Comparison of ENCODE assay signal across 31 mouse cellular contexts in genomic region chr4:21267302-21267701, GRCm38 (mm10).
A peak's percentile ranks its signal among the peaks of the same experiment; 100 is the strongest.
DNase-seq lines count a peak whose midpoint lies in the region; ATAC-seq and TF ChIP-seq lines count a peak whose summit lies in the region.
"Had no signal": no experiment of that assay in that cellular context is flagged by ENCODE, and none has a peak within 500 bp of the region (broad histone marks: within the 10 kb centered on the region; RNA-seq: fewer than 3 reads in every experiment).

No protein-coding gene starts in this region.

- ATAC-seq in hindbrain, postnatal 0 days: no peak
- no peak for ATAC-seq in hindbrain, embryonic 12.5 days (ENCODE audit: low FRiP score)
- no peak for ATAC-seq in midbrain, postnatal 0 days (ENCODE audit: low FRiP score)
- no peak for ATAC-seq in midbrain, embryonic 14.5 days (ENCODE audit: low FRiP score, low TSS enrichment)
- ATAC-seq in forebrain, embryonic 16.5 days: peak; percentile 61; the same call in 1 of the 2 replicates
- ATAC-seq: hindbrain, embryonic 16.5 days; intestine, embryonic 15.5 days; liver, embryonic 12.5 days; lung, postnatal 0 days; midbrain, embryonic 16.5 days had no signal

- H3K9ac ChIP-seq in hindbrain, postnatal 0 days (replicated peaks; ENCODE audit: low read length): no peak overlapping the region
- H3K9ac ChIP-seq in hindbrain, embryonic 12.5 days: no peak overlapping the region
- H3K9ac ChIP-seq in midbrain, postnatal 0 days (replicated peaks; ENCODE audit: low read length, poor library complexity, severe bottlenecking): no peak overlapping the region
- H3K9ac ChIP-seq in midbrain, embryonic 14.5 days (replicated peaks; ENCODE audit: low read length): no peak overlapping the region
- H3K9ac ChIP-seq in forebrain, embryonic 16.5 days (replicated peaks; ENCODE audit: low read depth, low read length): no peak overlapping the region
- H3K9ac ChIP-seq: embryonic facial prominence, embryonic 12.5 days; intestine, embryonic 15.5 days; liver, embryonic 12.5 days; neural tube, embryonic 12.5 days had no signal

- no peaks in the 10 kb centered on the region for H3K27me3 ChIP-seq in hindbrain, postnatal 0 days (ENCODE audit: insufficient read depth, low read length)
- no peaks in the 10 kb centered on the region for H3K27me3 ChIP-seq in hindbrain, embryonic 12.5 days
- no peaks in the 10 kb centered on the region for H3K27me3 ChIP-seq in midbrain, postnatal 0 days (ENCODE audit: insufficient read depth, low read length)
- H3K27me3 ChIP-seq in midbrain, embryonic 14.5 days (ENCODE audit: control insufficient read depth, insufficient read depth, low read length): no peaks in the 10 kb centered on the region
- no peaks in the 10 kb centered on the region for H3K27me3 ChIP-seq in forebrain, embryonic 16.5 days (replicated peaks; ENCODE audit: control insufficient read depth, insufficient read depth, low read length)
- H3K27me3 ChIP-seq: embryonic facial prominence, embryonic 12.5 days; intestine, embryonic 15.5 days; liver, embryonic 12.5 days; megakaryocyte, embryonic 14.5 days; neural tube, embryonic 12.5 days had no signal

- H3K9me3 ChIP-seq in hindbrain, postnatal 0 days (ENCODE audit: low read length): no peaks in the 10 kb centered on the region
- no peaks in the 10 kb centered on the region for H3K9me3 ChIP-seq in hindbrain, embryonic 12.5 days (replicated peaks)
- no peaks in the 10 kb centered on the region for H3K9me3 ChIP-seq in midbrain, postnatal 0 days (ENCODE audit: low read length)
- H3K9me3 ChIP-seq in midbrain, embryonic 14.5 days (ENCODE audit: control insufficient read depth, low read length): no peaks in the 10 kb centered on the region
- no peaks in the 10 kb centered on the region for H3K9me3 ChIP-seq in forebrain, embryonic 16.5 days (ENCODE audit: control insufficient read depth, low read length)
- H3K9me3 ChIP-seq: embryonic facial prominence, embryonic 12.5 days; hindbrain, embryonic 10.5 days; intestine, embryonic 15.5 days; liver, embryonic 12.5 days; megakaryocyte, embryonic 14.5 days; neural tube, embryonic 12.5 days had no signal

- no peak for TF ChIP-seq CTCF in hindbrain, postnatal 0 days (IDR thresholded peaks at IDR 0.05; ENCODE audit: low read depth)
- TF ChIP-seq CTCF in midbrain, postnatal 0 days (IDR thresholded peaks at IDR 0.05): no peak

- no peaks in the 10 kb centered on the region for H3K4me1 ChIP-seq in hindbrain, postnatal 0 days (ENCODE audit: insufficient read depth, low read length)
- no peaks in the 10 kb centered on the region for H3K4me1 ChIP-seq in hindbrain, embryonic 12.5 days
- H3K4me1 ChIP-seq in midbrain, postnatal 0 days (ENCODE audit: insufficient read depth, low read length): no peaks in the 10 kb centered on the region
- H3K4me1 ChIP-seq in midbrain, embryonic 14.5 days (ENCODE audit: control insufficient read depth, insufficient read depth, low read length): no peaks in the 10 kb centered on the region
- H3K4me1 ChIP-seq in forebrain, embryonic 16.5 days (replicated peaks; ENCODE audit: control insufficient read depth, insufficient read depth, low read length): no peaks in the 10 kb centered on the region
- H3K4me1 ChIP-seq: embryonic facial prominence, embryonic 12.5 days; hindbrain, embryonic 10.5 days; intestine, embryonic 15.5 days; liver, embryonic 12.5 days; megakaryocyte, embryonic 14.5 days; neural tube, embryonic 12.5 days had no signal

- no peak overlapping the region for H3K27ac ChIP-seq in hindbrain, postnatal 0 days
- H3K27ac ChIP-seq in hindbrain, embryonic 12.5 days: no peak overlapping the region
- H3K27ac ChIP-seq in midbrain, postnatal 0 days (ENCODE audit: low read depth, low read length): no peak overlapping the region
- no peak overlapping the region for H3K27ac ChIP-seq in midbrain, embryonic 14.5 days (replicated peaks; ENCODE audit: low read depth, low read length)
- H3K27ac ChIP-seq in forebrain, embryonic 16.5 days (ENCODE audit: low read length): no peak overlapping the region
- H3K27ac ChIP-seq: embryonic facial prominence, embryonic 12.5 days; hindbrain, embryonic 10.5 days; intestine, embryonic 15.5 days; liver, embryonic 12.5 days; neural tube, embryonic 12.5 days; stomach, postnatal 0 days had no signal

- 47% methylated on average over 2 of the region's 2 CpGs for whole genome bisulfite sequencing in hindbrain, postnatal 0 days
- WGBS in hindbrain, embryonic 12.5 days: 59% methylated on average over 2 of the region's 2 CpGs
- WGBS in midbrain, postnatal 0 days: 57% methylated on average over 2 of the region's 2 CpGs
- 54% methylated on average over 2 of the region's 2 CpGs for WGBS in midbrain, embryonic 14.5 days
- WGBS in forebrain, embryonic 16.5 days: 6% methylated on average over 2 of the region's 2 CpGs

- H3K36me3 ChIP-seq in hindbrain, postnatal 0 days (ENCODE audit: insufficient read depth, low read length): no peaks in the 10 kb centered on the region
- H3K36me3 ChIP-seq in hindbrain, embryonic 12.5 days: no peaks in the 10 kb centered on the region
- no peaks in the 10 kb centered on the region for H3K36me3 ChIP-seq in midbrain, postnatal 0 days (ENCODE audit: insufficient read depth, low read length)
- no peaks in the 10 kb centered on the region for H3K36me3 ChIP-seq in midbrain, embryonic 14.5 days (ENCODE audit: control insufficient read depth, insufficient read depth, low read length)
- H3K36me3 ChIP-seq in forebrain, embryonic 16.5 days (ENCODE audit: control insufficient read depth, insufficient read depth): no peaks in the 10 kb centered on the region
- H3K36me3 ChIP-seq: embryonic facial prominence, embryonic 12.5 days; hindbrain, embryonic 10.5 days; intestine, embryonic 15.5 days; liver, embryonic 12.5 days; neural tube, embryonic 12.5 days had no signal

- H3K4me3 ChIP-seq in hindbrain, postnatal 0 days (ENCODE audit: low read length): no peak overlapping the region
- no peak overlapping the region for H3K4me3 ChIP-seq in hindbrain, embryonic 12.5 days
- no peak overlapping the region for H3K4me3 ChIP-seq in midbrain, postnatal 0 days (ENCODE audit: low read depth, low read length)
- no peak overlapping the region for H3K4me3 ChIP-seq in midbrain, embryonic 14.5 days (replicated peaks; ENCODE audit: low read depth, low read length)
- H3K4me3 ChIP-seq in forebrain, embryonic 16.5 days (replicated peaks; ENCODE audit: low read length): no peak overlapping the region
- H3K4me3 ChIP-seq: embryonic facial prominence, embryonic 12.5 days; hindbrain, embryonic 10.5 days; intestine, embryonic 15.5 days; liver, embryonic 12.5 days; megakaryocyte, embryonic 14.5 days; myocyte; neural tube, embryonic 12.5 days had no signal

- DNase-seq in hindbrain, postnatal 0 days (ENCODE audit: low spot score): peak; percentile 3
- peak; percentile 12 for DNase-seq in midbrain, postnatal 0 days (ENCODE audit: low spot score)
- no peak for DNase-seq in midbrain, embryonic 14.5 days
- no peak for DNase-seq in thymus, postnatal 36 days
- DNase-seq in adrenal gland, postnatal 36 days: no peak
- DNase-seq: adrenal gland, adult 2 months; cerebellum, adult 11 months; cerebellum, adult 9-10 months; cerebellum, postnatal 36 days; gastrocnemius, postnatal 10 days; heart, postnatal 14 days; kidney, adult 8-10 months; kidney, postnatal 25 days; left cerebral cortex, postnatal 4 days; lung, adult 18-20 months; lung, postnatal 4 days; right cerebral cortex, postnatal 4 days; thymus, adult 2 months had no signal

- no peak overlapping the region for H3K4me2 ChIP-seq in hindbrain, postnatal 0 days (ENCODE audit: low read depth, low read length)
- no peak overlapping the region for H3K4me2 ChIP-seq in hindbrain, embryonic 12.5 days (replicated peaks)
- no peak overlapping the region for H3K4me2 ChIP-seq in midbrain, postnatal 0 days (ENCODE audit: low read depth, low read length, poor library complexity, severe bottlenecking)
- H3K4me2 ChIP-seq in midbrain, embryonic 14.5 days (ENCODE audit: low read length): no peak overlapping the region
- H3K4me2 ChIP-seq in forebrain, embryonic 16.5 days (ENCODE audit: low read length): no peak overlapping the region
- H3K4me2 ChIP-seq: embryonic facial prominence, embryonic 12.5 days; intestine, embryonic 15.5 days; liver, embryonic 12.5 days; neural tube, embryonic 12.5 days had no signal

Comparison
In these comparisons a context has a peak if more than half of its experiments do, and no peak if none do; other contexts are left out.
1. DNase-seq: peak in hindbrain, postnatal 0 days (single experiment) and midbrain, postnatal 0 days (single experiment); none in midbrain, embryonic 14.5 days (single experiment), thymus, postnatal 36 days (0 of 2) and adrenal gland, postnatal 36 days (0 of 2).